Mouse (Mus musculus) gastrocnemius, adult 2 months (tissue): ENCODE results near the gene Scd2. TPM values are rescaled to one million over a fixed set of nuclear protein-coding genes. Genes with fewer than 3 reads are reported as not detected.

ENCODE experiments used
- DNase-seq: peaks from one replicate; pipeline ENCODE4 v3.0.0; 2022
- H3K27ac ChIP-seq: fragments of 200-600 bp; 2 replicates; pipeline ENCODE4 v1.8.1; 2022; ENCODE audit warnings: mild to moderate bottlenecking
- H3K4me3 ChIP-seq: fragments of 200-600 bp; 2 replicates; pipeline ENCODE4 v1.8.1; 2022; ENCODE audit warnings: mild to moderate bottlenecking, moderate library complexity
- CTCF ChIP-seq: fragments of 200-600 bp; IDR thresholded peaks from 2 replicates; pipeline ENCODE4 v1.8.1; 2022; ENCODE audit warnings: antibody characterized with exemption, mild to moderate bottlenecking, moderate library complexity
- intact Hi-C: fragments of 180-260 bp; cut with DNase I; formaldehyde crosslinking; loops from one replicate; pipeline ENCODE4 v1.15.1; 2025
- total RNA-seq, 2 experiments: library from RNA; stranded (reverse); gene quantifications; 2 replicates each; pipeline ENCODE4 v1.2.3; 2021

Gene Scd2
- total RNA-seq, 2 experiments from 2014 or later = 7.4 to 9.1 TPM

DNA sequence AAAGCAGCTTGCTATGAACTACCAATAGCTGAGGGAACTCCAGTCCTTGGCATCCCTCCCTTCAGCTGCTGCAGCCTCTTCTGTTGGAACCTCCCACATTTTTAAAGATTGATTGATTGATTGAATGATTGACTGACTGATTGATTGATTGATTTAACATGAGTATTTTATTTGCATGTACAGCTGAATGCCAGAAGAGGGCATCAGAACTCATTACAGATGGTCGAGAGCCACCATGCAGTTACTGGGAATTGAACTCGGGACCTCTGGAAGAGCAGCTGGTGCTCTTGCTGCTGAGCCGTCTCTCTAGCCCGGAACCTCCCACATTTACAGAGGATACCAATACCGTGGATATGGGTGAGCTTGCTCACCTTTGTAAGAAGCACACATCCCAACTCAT lies 33.0 kb upstream of the Scd2 start:
- intact Hi-C loops = no loop called here
- no peak overlapping the region for H3K27ac ChIP-seq

DNA sequence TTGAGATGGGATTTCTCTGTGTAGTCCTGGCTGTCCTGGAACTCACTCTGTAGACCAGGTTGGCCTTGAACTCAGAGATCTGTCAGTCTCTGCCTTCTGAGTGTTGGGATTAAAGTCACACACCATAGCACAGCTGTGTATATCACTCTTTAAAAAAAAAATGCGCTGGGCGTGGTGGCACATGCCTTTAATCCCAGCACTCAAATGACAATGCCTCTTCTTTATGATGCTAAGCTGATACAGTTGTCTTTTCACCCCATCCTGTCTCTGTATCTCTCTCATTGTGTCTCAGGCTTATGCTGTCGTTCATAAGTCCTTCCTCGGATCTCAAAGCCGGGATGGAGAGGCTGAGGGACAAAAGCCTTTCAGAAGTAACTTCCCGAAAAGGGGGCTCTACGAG lies 31.7 kb upstream of the Scd2 start:
- DNase-seq = no peak
- intact Hi-C loops = no loop called here
- H3K27ac ChIP-seq = no peak overlapping the region
- no peak for TF ChIP-seq CTCF
- no peak overlapping the region for H3K4me3 ChIP-seq

More for the DNA sequence above, 33.0 kb upstream of the Scd2 start:
- peak; percentile 6; the same call in 1 of the 2 replicates for TF ChIP-seq CTCF
- H3K4me3 ChIP-seq = no peak overlapping the region
- no peak for DNase-seq

DNA sequence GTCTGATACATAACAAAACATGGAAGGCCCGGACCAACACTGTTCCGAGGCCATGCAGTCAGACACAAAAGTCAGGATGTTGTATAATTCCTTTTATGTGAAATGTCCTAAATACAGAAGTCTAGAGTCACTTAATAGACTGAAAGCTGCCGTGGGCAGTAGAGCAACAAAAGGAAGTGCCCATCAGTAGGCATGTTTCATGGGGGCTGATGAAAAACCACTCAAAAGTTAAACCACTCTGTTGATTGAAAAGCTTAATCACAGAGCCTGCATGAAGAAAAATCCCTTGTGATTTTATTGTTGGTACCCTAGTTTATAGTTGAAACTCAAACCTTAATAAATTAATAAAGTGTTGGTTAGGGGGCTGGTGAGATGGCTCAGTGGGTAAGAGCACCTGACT lies 29.9 kb upstream of the Scd2 start:
- Histone ChIP-seq H3K4me3 (no peak overlapping the region), H3K27ac (no peak overlapping the region)
- no peak for DNase-seq
- intact Hi-C loops = no loop called here
- no peak for TF ChIP-seq CTCF

DNA sequence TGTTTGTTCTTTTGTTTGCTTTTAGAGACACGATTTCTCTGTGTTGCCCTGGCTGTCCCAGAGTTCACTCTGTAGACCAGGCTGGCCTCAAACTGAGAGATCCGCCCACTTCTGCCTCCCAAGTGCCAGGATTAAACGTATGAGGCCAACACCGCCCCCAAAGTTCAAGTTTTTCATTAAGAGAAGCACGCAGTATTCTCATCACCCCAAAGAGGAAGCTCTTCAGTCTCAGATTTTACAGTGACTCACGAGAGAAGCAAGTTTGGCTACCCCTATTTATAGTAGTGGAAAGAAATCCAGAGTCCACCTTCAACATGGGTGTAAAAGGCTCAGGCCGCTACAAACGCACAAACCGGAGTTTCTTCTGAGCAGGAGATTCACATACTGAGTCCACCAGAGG lies 29.2 kb upstream of the Scd2 start:
- no peak for TF ChIP-seq CTCF
- DNase-seq = no peak
- Histone ChIP-seq H3K4me3 (no peak overlapping the region), H3K27ac (no peak overlapping the region)
- intact Hi-C loops = no loop called here

DNA sequence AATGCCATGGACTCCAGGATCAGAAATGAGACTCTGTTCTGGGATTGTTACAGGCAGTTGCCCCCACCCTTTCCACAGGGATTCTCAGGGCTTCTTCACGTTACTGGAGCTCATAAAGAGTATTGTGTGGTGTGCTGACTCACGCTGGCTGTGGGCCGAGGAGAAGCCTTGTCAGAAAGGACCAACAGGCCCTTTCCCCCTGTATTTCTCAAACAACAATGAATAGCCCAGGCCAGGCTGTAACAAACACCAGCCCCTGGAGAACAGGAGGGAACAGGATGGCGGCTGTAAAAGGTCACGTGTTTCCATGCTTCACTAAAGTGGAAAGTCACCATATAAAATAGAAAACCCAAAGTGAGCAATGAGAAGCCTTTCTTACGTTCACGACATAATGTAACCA lies 28.2 kb upstream of the Scd2 start:
- intact Hi-C loops = no loop called here
- peak overlapping the region; percentile 85 for H3K27ac ChIP-seq
- TF ChIP-seq CTCF = no peak
- no peak overlapping the region for H3K4me3 ChIP-seq
- DNase-seq = peak; percentile 75

DNA sequence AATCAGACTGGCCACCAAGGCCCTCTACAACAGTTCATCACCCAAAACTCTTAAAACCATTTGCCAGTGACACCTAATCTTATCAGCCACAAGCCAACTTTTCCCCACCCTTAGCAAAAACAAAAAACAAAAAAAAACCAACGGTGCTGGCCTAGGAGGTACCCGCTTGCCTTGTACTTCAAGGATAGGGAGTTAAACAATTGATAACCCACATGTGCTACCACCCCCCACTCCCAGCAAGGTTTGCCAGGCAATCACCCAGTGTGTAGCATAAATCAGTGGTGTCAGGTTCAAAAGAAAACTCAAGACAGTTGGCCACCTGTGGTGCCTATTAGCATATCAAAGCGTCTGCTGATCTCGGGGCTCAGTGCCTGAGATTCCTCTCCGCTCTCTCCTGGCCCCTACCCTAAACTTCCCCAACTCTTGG lies 27.6 kb upstream of the Scd2 start:
- no peak for DNase-seq
- no peak overlapping the region for H3K4me3 ChIP-seq
- TF ChIP-seq CTCF = no peak
- intact Hi-C loops = loop anchor here (2.0 kb wide), 1 partner anchor 29 kb away; no protein-coding TSS in a partner anchor
- peak overlapping the region; percentile 85 for H3K27ac ChIP-seq

DNA sequence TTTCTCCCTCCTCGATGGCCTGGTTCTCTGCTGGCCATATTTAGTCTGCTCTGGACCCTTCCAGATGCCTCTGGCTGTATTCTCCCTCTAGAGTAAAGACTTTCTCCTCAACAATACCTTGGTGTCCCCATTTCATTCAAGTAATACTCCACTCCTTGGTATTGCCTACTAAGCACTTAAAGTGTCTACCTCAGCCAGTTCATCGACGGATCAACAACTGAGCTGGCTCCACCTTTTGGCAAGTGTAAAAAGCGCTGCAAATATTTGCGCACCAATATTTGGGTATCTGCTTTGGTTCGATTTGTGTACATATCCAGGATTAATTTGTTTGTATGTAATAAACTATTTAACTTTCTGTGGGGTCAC lies 27.0 kb upstream of the Scd2 start:
- peak overlapping the region; percentile 85 for H3K27ac ChIP-seq
- DNase-seq = no peak
- intact Hi-C loops = loop anchor here (2.0 kb wide), 1 partner anchor 28 kb away; no protein-coding TSS in a partner anchor
- no peak for TF ChIP-seq CTCF
- H3K4me3 ChIP-seq = peak overlapping the region; percentile 79

DNA sequence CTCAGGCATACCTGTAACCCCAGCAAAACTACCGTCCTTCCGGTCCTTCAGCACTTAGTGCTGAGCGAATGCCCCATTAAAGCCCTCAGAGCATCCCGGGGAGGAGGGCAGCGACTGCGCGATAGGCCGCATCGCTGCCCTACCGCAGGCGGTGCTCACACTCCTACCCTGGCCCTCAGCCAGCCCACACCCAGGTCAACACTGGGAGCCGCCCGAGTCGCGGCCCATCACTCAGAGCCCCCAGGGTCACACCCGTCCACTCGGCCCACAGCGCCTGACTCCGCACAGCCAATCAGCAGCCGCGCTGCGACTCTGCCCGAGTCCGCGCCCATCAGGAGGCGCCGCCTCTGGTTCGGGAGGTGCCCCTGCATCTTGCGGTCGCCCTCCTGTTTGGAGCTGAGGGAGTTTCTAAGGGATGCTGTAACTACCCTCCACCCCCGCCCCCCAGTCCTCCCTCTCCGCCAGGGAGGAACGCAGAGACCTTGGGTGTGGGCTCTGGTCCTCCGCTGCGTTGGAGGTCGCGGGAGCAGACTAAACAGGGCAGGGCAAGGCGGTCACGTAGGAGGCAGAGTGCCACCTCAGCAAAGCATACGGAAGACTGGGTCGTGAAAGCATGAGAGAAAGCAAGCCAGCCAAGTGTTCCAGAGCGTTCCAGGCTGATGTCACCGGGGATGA lies 26.5 kb upstream of the Scd2 start:
- Histone ChIP-seq H3K27ac (peak overlapping the region; percentile 85), H3K4me3 (peak overlapping the region; percentile 79)
- peak; percentile 93 for DNase-seq
- intact Hi-C loops = loop anchor here (2.0 kb wide), 1 partner anchor 28 kb away; no protein-coding TSS in a partner anchor
- peak; percentile 30; the same call in 1 of the 2 replicates for TF ChIP-seq CTCF

DNA sequence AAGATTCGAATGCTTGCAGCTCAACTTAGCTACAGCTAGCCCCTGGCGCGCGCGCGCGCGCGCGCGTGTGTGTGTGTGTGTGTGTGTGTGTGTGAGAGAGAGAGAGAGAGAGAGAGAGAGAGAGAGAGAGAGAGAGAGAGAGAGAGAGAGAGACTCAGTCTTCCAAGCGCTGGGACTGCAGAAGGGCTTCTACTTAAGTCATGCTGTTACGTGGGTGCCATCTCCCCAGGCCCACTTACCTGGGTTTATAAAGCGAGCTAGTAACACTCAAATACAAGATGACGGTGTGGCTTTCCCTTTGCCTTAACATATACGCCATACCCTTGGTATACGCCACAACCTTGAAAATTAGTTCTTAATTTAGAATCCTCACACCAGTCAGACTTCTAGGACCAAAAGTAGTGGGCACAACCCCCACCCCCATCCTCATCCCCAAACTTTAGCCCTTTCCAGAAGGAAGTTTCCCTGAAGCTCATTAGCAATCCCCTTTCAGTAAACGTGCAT lies 25.9 kb upstream of the Scd2 start:
- peak overlapping the region; percentile 85 for H3K27ac ChIP-seq
- H3K4me3 ChIP-seq = peak overlapping the region; percentile 79
- intact Hi-C loops = loop anchor here (2.0 kb wide), 1 partner anchor 27 kb away; no protein-coding TSS in a partner anchor
- no peak for DNase-seq
- TF ChIP-seq CTCF = no peak

DNA sequence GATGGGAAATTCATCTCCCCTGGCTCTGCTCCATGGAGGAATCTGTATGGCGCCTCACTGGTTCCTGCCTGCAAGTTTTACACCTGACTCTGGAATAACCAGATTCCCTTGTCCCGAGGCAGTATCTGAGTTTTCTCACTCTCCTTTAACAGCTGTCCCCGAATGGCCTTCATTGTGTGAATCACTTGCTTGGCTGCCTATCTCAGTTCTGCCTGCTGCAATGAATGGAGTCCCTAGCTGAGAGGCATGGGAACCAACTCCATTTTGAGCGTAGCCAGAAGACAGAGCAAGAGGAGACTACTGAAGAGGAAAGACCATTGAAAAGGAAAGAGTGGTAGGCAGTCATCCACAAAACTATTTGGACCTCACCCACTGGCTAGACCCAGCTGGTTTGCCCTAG lies 19.8 kb upstream of the Scd2 start:
- TF ChIP-seq CTCF = no peak
- no peak for DNase-seq
- intact Hi-C loops = no loop called here
- Histone ChIP-seq H3K4me3 (no peak overlapping the region), H3K27ac (no peak overlapping the region)

DNA sequence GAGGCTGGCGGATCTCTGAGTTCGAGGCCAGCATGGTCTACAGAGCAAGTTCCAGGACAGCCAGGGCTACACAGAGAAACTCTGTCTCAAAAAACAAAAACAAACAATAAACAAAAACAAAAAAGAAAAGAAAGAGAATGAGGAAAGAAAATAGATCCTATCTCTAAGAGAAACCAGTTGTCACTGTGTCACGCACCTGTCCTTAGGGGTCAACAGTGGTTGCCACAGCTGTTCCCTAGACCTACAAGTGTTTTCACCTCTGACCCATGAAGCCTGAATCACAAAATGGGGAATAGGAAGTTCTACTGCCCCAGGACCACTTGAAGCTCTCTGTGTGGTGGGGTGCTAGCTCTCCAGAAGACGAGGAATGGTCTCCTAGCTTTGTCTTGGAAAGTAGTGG lies 19.0 kb upstream of the Scd2 start:
- DNase-seq = no peak
- intact Hi-C loops = no loop called here
- Histone ChIP-seq H3K27ac (no peak overlapping the region), H3K4me3 (no peak overlapping the region)
- TF ChIP-seq CTCF = no peak

DNA sequence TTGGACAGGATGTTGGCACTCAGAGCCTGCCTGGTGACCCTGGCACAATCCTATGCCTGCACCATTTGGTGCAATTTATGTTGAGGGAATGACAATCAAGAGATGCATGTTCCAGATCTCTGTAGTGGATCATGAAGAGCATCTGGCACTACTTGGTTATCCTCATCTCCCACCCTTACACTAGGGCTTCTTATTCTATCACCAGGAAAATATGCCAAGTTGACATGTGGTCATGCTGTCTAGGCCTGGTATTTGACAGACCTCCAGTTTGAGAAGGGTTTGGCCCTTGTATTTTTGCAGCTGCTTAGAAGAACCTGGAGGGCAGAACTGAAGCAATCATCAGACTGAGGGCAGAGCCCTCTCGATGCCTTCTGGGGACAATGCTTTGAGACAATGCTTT lies 18.1 kb upstream of the Scd2 start:
- intact Hi-C loops = no loop called here
- TF ChIP-seq CTCF = no peak

DNA sequence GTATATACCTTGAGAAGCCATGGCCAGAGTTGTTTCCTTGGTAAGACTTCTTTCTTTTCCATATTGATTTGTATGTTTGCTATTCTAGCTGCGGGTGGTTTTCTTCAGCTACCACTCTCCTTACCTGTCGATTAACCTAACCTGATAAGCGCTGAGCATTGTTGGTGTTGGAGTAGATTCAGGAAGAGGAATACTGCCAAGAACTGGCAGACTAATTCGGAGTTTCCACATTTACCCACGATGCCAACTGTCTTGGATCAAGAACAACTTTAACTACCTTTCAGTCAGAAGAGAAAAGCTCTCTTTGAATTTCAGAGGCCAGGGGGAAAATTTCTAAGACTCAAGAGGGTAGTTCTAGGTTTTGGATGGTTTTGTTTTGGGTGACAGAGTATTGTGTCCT lies 16.6 kb upstream of the Scd2 start:
- Histone ChIP-seq H3K27ac (no peak overlapping the region), H3K4me3 (no peak overlapping the region)
- DNase-seq = no peak
- intact Hi-C loops = no loop called here
- no peak for TF ChIP-seq CTCF

More for the DNA sequence above, 18.1 kb upstream of the Scd2 start:
- H3K4me3 ChIP-seq = no peak overlapping the region
- H3K27ac ChIP-seq = no peak overlapping the region
- DNase-seq = no peak

DNA sequence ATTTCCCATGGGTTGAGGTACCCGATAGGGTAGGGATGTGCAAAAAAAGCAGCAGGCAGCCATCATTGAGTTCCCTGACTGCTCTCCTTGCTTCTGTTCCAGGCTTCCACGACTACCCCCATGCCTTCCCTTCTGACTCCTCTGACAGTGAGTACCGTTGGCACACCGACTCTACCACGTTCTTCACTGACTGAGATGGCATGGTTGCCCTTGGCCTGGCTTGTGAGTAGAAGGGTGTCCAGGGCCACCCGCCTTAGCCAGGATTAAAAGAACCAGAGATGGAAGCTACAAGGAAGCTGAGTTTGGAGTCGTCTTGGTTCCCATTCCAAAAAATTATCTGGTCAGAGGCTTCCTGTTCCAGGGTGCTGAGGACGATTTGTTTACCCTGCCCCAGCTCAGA lies 15.5 kb upstream of the Scd2 start:
- no peak for DNase-seq
- intact Hi-C loops = no loop called here
- Histone ChIP-seq H3K4me3 (no peak overlapping the region), H3K27ac (no peak overlapping the region)
- no peak for TF ChIP-seq CTCF
